Mouse (Mus musculus): ENCODE data around the gene Kmt2a. TPM values are rescaled to one million over a fixed set of nuclear protein-coding genes. Genes with fewer than 3 reads are reported as not detected.

Gene Kmt2a
- polyA plus RNA-seq (2012; rRNA removed): 3.4 and 4.9 TPM in 2 replicates

DNA sequence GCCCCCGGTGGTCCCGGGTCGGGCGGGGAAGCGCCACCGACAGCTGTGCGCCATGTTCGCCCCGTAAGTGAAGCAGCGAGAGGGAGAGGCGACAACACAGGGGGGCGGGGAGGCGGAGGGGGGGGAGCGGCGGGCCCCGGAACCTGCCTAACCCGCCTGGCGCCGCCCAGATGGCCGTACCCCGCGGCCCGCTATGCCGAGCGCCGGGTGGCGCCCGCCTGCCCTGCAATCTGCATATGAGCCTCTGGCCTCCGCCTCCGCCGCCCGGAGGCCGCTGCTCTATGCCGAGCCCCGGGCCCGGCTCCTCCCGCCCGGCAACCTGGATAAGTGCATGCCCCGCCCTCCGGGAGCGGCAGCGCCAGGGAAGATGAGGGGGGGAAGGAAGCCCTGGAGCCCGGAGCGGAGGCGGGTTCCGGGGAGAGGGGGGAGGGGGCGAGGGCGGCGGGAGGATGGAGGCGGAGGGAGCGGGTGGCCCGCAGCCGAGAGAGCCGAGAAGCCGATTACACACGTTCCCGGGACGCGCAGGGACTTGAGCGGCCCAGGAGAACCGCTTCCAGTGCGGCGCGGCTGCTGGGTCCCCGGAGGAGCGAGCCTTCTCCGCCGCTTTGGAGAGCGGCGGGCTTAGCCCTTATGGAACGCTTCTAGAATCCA, at the start of gene Kmt2a:
Gene Kmt2a, minus strand, starts transcription at position 76 of the 651 bp plus-strand sequence.
- Histone ChIP-seq H3K4me3 (ENCODE audit: control insufficient read depth, low read depth, low read length) (peak within 1 kb of the TSS; percentile 88), H3K27ac (ENCODE audit: control insufficient read depth, insufficient read depth, low read depth, low read length) (peak within 1 kb of the TSS; percentile 56), H3K4me1 (ENCODE audit: control insufficient read depth, insufficient read depth, low read length) (no peaks in the 10 kb centered on the region; the same call in none of the 2 replicates), H3K36me3 (ENCODE audit: control insufficient read depth, insufficient read depth, low read length) (no peaks in the 10 kb centered on the region), H3K27me3 (ENCODE audit: control insufficient read depth, insufficient read depth, low read length) (no peaks in the 10 kb centered on the region)
- TF ChIP-seq CTCF (IDR thresholded peaks at IDR 0.05; ENCODE audit: control insufficient read depth, insufficient read depth, insufficient replicate concordance, low read depth, low read length) (no peak), POLR2A (IDR thresholded peaks at IDR 0.05; ENCODE audit: control insufficient read depth, low read depth, low read length) (no peak)

DNA sequence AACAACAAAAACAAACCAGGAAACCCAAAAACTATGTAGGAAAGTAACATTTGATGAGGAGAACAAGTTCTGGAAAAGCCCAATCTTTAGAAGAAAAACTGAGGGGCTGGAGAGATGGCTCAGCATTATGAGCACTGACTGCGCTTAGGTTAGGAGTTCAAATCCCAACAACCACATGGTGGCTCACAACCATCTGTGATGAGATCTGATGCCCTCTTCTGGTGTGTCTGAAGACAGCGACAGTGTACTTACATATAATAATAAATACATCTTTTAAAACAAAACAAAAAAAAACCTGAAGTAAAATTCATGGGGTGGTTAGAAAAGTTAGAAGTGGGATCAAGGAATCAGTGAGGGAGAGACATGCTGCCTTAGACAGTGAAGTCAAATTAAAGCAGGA, 40.4 kb upstream of the Kmt2a start:
- no peaks in the 10 kb centered on the region; the same call in 1 of the 2 replicates for H3K4me1 ChIP-seq (ENCODE audit: control insufficient read depth, insufficient read depth, low read length)
- no peaks in the 10 kb centered on the region for H3K27me3 ChIP-seq (ENCODE audit: control insufficient read depth, insufficient read depth, low read length)
- TF ChIP-seq POLR2A (IDR thresholded peaks at IDR 0.05; ENCODE audit: control insufficient read depth, low read depth, low read length) (no peak), CTCF (IDR thresholded peaks at IDR 0.05; ENCODE audit: control insufficient read depth, insufficient read depth, insufficient replicate concordance, low read depth, low read length) (no peak)
- no peaks in the 10 kb centered on the region for H3K36me3 ChIP-seq (ENCODE audit: control insufficient read depth, insufficient read depth, low read length)
- no peak overlapping the region; the same call in 1 of the 2 replicates for H3K4me3 ChIP-seq (ENCODE audit: control insufficient read depth, low read depth, low read length)
- H3K27ac ChIP-seq (ENCODE audit: control insufficient read depth, insufficient read depth, low read depth, low read length): no peak overlapping the region

DNA sequence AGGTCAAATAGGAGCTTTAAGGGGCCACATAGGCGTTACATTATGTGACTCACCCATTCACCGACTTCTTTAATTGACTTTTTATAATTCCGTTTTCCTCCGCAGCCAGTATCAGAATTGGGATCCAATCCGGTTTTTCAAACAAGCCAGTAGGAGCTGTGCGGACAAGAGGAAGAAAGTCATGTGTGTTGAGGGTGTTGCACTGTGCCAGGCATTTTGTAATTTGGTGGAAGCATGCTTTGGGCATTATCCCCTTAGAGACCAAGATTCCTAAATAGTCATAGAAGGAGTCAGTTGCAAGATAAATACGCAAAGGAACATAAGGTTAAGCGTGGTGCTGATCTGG, 40.0 kb upstream of the Kmt2a start:
- no peaks in the 10 kb centered on the region for H3K36me3 ChIP-seq (ENCODE audit: control insufficient read depth, insufficient read depth, low read length)
- no peaks in the 10 kb centered on the region for H3K27me3 ChIP-seq (ENCODE audit: control insufficient read depth, insufficient read depth, low read length)
- H3K4me1 ChIP-seq (ENCODE audit: control insufficient read depth, insufficient read depth, low read length): no peaks in the 10 kb centered on the region; the same call in 1 of the 2 replicates
- no peak for TF ChIP-seq POLR2A (IDR thresholded peaks at IDR 0.05; ENCODE audit: control insufficient read depth, low read depth, low read length)
- no peak for TF ChIP-seq CTCF (IDR thresholded peaks at IDR 0.05; ENCODE audit: control insufficient read depth, insufficient read depth, insufficient replicate concordance, low read depth, low read length)
- H3K27ac ChIP-seq (ENCODE audit: control insufficient read depth, insufficient read depth, low read depth, low read length): peak overlapping the region; percentile 95
- peak overlapping the region; percentile 100 for H3K4me3 ChIP-seq (ENCODE audit: control insufficient read depth, low read depth, low read length)

DNA sequence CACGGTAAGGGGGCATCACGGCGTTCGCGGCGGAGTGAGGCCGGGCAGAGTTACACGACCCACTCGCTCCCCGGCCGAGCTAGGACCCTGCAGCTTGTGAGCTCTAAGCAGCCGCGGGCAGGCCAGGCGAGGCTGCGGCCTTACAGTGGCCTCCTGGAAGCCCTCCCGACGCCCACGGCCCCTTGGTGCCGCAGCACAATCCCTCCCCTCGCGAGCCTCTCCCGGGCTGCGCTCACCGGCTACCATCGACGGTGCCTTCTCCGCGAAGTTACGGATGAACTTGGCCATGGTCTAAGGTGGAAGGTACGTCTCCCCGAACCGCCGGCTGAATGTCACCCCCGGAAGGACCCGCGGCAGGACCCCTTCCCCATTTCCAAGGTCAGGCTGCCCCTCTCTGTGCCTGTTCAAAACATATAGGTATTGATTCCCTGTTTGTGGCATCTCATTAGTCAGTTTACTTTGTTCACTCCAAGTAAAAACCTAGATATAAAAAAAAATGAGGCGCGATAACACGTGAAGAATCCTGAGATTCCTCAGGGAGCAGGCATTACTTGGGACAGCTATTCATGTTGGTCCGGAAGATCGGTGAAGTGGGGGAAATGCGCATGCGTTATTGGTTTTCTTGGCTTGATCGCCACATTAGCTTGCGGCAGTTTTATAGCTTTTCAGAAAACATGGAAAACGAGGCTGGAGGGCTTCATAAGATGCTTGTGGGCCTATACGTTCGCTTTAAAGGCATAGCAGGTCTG, 39.5 kb upstream of the Kmt2a start, which contains the start of gene Atp5l:
Gene Atp5l, minus strand, starts transcription at position 369 of the 749 bp plus-strand sequence.
- H3K27me3 ChIP-seq (ENCODE audit: control insufficient read depth, insufficient read depth, low read length): no peaks in the 10 kb centered on the region
- H3K36me3 ChIP-seq (ENCODE audit: control insufficient read depth, insufficient read depth, low read length): no peaks in the 10 kb centered on the region
- TF ChIP-seq CTCF (IDR thresholded peaks at IDR 0.05; ENCODE audit: control insufficient read depth, insufficient read depth, insufficient replicate concordance, low read depth, low read length) (no peak), POLR2A (IDR thresholded peaks at IDR 0.05; ENCODE audit: control insufficient read depth, low read depth, low read length) (peak; percentile 79)
- H3K4me1 ChIP-seq (ENCODE audit: control insufficient read depth, insufficient read depth, low read length): no peaks in the 10 kb centered on the region; the same call in 1 of the 2 replicates
- peak within 1 kb of the TSS; percentile 100 for H3K4me3 ChIP-seq (ENCODE audit: control insufficient read depth, low read depth, low read length)
- H3K27ac ChIP-seq (ENCODE audit: control insufficient read depth, insufficient read depth, low read depth, low read length): peak within 1 kb of the TSS; percentile 95

DNA sequence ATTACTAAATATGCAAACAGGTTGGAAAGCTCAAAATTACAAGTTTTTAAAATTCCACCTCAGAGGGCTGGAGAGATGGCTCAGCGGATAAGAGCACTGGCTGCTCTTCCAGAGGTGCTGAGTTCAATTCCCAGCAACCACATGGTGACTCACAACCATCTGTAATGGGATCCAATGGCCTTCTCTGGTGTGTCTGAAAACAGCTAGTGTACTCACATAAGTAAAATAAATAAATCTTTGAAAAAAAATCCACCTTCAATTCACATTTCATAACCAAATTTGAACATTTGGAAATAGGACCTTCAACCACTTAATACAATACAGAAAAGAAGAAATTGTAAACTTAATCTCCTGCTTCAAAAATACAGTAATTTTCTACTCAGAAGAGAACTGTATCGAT, 38.5 kb upstream of the Kmt2a start:
- no peak overlapping the region for H3K27ac ChIP-seq (ENCODE audit: control insufficient read depth, insufficient read depth, low read depth, low read length)
- no peaks in the 10 kb centered on the region for H3K36me3 ChIP-seq (ENCODE audit: control insufficient read depth, insufficient read depth, low read length)

DNA sequence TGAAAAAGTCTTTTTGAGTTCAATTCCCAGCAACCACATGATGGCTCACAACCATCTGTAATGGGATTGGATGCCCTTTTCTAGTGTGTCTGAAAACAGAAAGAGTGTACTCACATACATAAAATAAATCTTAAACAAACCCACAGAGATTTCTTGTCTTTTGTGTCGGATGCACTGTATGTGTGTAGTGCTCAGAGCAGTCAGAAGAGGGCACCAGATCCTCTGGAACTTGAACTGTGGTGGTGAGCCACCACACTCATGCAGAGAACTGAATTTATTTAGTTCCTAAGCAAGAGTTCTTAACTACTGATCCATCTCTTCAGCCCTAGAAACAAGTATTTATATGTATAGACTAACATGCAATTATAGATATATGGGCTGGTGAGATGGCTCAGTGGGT, 35.1 kb upstream of the Kmt2a start:
- Histone ChIP-seq H3K27me3 (ENCODE audit: control insufficient read depth, insufficient read depth, low read length) (no peaks in the 10 kb centered on the region), H3K27ac (ENCODE audit: control insufficient read depth, insufficient read depth, low read depth, low read length) (no peak overlapping the region), H3K4me3 (ENCODE audit: control insufficient read depth, low read depth, low read length) (no peak overlapping the region), H3K36me3 (ENCODE audit: control insufficient read depth, insufficient read depth, low read length) (no peaks in the 10 kb centered on the region), H3K4me1 (ENCODE audit: control insufficient read depth, insufficient read depth, low read length) (no peaks in the 10 kb centered on the region)
- no peak for TF ChIP-seq POLR2A (IDR thresholded peaks at IDR 0.05; ENCODE audit: control insufficient read depth, low read depth, low read length)
- peak; percentile 17; the same call in 1 of the 2 replicates for TF ChIP-seq CTCF (IDR thresholded peaks at IDR 0.05; ENCODE audit: control insufficient read depth, insufficient read depth, insufficient replicate concordance, low read depth, low read length)

More for the DNA sequence above, 38.5 kb upstream of the Kmt2a start:
- H3K27me3 ChIP-seq (ENCODE audit: control insufficient read depth, insufficient read depth, low read length): no peaks in the 10 kb centered on the region
- peak overlapping the region; percentile 100 for H3K4me3 ChIP-seq (ENCODE audit: control insufficient read depth, low read depth, low read length)
- TF ChIP-seq POLR2A (IDR thresholded peaks at IDR 0.05; ENCODE audit: control insufficient read depth, low read depth, low read length): no peak
- no peak for TF ChIP-seq CTCF (IDR thresholded peaks at IDR 0.05; ENCODE audit: control insufficient read depth, insufficient read depth, insufficient replicate concordance, low read depth, low read length)
- H3K4me1 ChIP-seq (ENCODE audit: control insufficient read depth, insufficient read depth, low read length): no peaks in the 10 kb centered on the region; the same call in 1 of the 2 replicates

DNA sequence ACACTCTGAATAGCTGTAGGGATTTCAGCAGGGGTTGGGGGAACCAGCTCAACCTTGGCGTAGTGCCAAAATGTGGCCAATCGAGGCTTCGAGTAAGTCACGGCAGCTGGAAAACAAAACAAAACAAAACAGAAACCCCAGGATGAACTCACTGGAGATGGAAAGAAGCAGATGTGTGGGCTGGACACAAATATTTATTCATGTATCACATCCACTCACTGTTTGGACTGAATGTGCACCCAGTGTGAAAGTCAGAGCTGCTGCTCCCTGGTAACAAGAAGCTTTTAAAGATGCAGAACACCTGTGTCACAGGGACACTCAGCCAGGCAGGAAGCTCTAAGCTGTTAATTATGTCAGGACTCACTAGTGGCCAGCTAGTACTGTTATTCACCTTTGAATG, 33.6 kb upstream of the Kmt2a start:
- H3K4me1 ChIP-seq (ENCODE audit: control insufficient read depth, insufficient read depth, low read length): no peaks in the 10 kb centered on the region
- no peak overlapping the region for H3K27ac ChIP-seq (ENCODE audit: control insufficient read depth, insufficient read depth, low read depth, low read length)
- no peaks in the 10 kb centered on the region for H3K36me3 ChIP-seq (ENCODE audit: control insufficient read depth, insufficient read depth, low read length)
- no peak overlapping the region for H3K4me3 ChIP-seq (ENCODE audit: control insufficient read depth, low read depth, low read length)
- no peaks in the 10 kb centered on the region for H3K27me3 ChIP-seq (ENCODE audit: control insufficient read depth, insufficient read depth, low read length)
- TF ChIP-seq CTCF (IDR thresholded peaks at IDR 0.05; ENCODE audit: control insufficient read depth, insufficient read depth, insufficient replicate concordance, low read depth, low read length) (no peak), POLR2A (IDR thresholded peaks at IDR 0.05; ENCODE audit: control insufficient read depth, low read depth, low read length) (no peak)
